Mouse (Mus musculus) 416B (cell line): ENCODE measurements around the gene Fbxl13.

ENCODE experiments used
- DNase-seq: peaks from one replicate; pipeline ENCODE4 v3.0.0; 2011; ENCODE audit warnings: low read depth

The Fbxl13 gene

DNA sequence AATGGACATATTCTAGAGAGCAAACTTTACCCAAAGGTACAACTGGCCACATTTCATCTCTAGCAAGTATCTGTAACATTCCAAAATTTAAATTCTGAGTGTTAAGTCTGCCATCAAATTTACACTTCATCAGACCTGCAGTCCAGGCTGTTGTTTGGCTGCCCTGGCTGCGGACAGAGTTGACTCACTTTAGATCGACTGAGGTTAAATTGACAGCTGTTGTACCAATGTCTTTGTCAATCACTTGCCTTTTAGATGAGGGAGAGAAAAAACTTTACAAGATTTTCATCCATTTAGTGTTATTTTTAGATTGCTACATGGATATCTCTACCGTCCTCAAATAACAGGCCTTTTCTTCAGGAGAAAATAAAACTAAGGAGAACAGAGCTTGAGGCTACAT, 126.3 kb downstream of the Fbxl13 start:
- DNase-seq, result no peak

DNA sequence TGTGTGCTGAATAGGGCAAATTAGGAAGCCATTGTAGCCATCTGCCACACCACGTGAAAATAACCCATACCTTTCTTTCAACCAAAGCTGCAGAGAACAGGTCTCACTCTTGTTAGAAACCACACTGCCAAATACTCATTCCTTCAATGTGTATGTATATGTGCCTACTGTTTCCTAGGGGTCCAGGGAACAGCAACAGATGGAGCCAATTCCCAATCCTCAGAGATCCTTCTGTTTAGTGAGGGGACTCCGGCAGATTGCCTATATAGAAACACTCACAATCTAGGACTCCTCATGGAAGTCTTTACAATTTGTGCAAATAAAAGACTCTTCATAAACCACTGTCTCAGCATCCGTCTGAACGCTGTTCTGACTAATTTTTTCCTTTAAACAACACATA, 127.2 kb downstream of the Fbxl13 start:
- no peak for DNase-seq

DNA sequence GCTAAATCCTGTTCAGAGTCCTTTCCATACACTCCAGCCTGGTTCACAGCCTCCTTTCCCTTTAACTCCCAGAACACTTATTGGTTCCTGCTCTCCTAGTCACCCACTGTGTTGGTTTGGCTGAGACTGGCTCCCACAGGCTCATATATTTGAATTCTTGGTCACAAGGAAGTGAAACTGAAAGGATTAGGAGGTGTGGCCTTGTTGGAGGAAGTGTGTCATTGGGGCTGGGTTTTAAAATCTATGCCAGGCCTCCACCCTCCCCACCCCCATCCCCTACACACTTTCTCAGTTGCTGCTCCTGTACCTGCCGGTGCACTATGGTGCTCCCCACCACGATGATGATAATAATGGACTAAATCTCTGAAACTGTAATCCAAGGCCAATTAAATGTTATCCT, 127.9 kb downstream of the Fbxl13 start:
- DNase-seq, result peak; percentile 29

DNA sequence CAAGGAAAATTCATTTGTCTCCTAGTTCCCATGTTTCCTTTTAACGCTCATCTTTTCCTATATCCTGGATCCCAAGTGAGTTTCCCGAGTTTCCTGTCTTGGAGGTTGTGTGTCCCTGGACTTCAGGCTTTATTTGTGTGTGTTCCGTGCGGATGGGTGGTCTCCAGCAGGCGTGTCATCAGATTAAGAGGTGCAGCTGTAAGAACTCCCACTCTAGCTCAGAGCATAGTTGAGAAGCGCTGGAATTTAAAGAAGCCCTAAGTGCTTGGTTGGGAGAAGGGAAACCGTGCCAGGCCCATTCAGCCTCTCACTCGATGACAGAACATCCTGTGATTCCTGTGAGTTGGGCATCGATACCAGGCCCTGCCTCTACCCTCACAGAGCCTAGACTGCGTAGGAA, 132.1 kb downstream of the Fbxl13 start:
- no peak for DNase-seq

DNA sequence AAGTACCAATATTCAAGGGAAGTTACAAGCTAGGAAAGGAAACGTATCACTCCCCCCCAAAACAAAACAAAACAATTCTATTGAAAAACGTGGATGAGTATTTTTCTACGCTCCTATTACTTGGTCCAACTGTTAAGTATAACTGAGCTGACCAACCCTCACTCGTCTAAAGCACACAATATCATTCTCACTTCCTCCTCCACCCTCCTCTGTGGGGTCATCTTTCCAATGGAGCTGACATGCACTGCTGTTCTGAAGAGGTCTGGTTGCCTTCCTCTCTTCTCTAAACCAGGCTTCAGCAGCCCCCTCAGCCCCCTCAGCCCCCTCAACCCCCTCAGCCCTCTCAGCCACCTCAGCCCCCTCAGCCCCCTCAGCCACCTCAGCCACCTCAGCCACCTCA, 135.6 kb downstream of the Fbxl13 start:
- DNase-seq, result no peak

DNA sequence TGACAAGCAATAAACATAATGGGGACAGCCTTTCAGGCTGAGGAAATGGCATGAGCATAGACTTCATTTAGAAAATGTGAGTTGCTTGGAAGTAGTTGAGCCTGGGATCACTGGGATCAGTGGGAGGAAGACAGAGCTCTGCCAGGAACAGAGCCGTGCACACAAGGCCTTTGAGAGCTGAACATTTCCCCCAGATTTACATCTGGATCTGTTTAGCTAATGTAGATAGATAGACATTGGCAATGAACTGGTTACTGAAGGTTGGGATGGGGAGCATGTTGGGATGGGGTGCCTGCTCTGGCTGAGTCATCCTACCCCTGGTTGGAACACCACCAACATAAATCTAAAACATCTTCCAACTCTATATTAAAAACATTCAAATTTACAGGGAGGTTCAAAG, 138.5 kb downstream of the Fbxl13 start:
- DNase-seq, result no peak

DNA sequence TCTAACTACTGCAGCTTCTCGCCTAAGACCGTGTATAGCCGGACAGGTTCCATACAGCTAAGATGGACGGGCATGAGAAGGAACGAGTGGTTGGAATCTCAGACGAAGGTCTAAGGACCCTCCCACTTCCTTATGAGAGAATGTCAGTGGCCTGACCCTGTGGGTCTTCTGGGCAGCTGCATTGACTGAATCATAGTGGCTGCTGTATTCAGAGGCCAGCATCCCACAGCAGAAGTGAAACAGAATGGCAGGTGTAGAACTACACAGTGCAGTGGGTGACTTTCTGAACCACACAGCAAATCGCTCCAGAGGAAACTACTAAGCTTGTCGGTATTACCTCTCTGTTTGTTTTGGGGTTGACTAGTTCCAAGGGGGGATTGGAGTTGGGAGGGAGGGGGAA, 140.3 kb downstream of the Fbxl13 start:
- no peak for DNase-seq

DNA sequence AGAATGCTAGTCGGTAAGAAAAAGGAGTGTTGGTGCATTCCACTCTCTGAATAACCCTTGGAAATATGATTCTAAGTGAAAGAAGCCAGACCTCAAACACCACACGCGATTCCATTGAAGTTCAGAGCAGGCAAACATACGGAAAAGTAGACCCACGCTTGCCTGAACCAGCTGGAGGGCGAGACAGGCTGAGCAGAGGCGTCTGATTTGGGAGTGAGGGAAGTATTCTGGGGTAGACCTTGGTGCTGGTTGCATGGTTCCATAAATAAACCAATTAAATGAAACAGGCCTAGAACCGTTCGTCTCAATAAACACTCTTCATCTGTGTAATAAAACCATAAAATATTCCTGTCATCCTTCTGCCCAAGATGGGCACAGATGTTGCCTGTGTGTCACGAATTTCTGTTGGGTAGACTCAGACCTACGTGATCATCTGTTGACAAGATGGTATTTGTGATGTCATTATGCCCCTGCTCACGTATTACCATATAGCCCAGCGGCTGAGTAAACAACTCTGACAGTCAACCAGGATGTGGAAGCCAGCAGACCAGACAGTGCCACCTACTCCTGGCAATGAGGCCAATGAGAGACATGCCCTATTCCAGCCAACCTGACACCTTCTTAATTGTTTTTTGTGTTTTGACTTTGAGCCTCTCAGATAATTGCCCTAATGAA, 142.4 kb downstream of the Fbxl13 start:
- no peak for DNase-seq

DNA sequence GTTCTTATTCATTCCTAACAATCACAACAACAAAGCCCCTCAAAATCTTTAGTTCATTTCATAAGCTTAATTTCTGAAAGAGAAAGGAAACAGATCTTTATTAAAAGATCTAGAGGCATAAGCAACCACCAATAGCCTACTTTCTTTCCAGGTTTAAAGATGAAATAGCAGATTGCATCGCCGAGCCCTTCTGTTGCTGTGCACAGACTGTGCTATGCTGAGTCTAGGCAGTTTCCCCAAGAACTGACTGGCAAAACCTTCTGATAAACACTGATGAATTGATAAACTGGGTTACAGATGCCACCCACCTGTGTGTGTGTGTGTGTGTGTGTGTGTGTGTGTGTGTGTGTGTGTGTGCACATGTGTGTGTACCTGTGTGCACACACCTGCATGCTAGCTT, 144.5 kb downstream of the Fbxl13 start:
- no peak for DNase-seq

DNA sequence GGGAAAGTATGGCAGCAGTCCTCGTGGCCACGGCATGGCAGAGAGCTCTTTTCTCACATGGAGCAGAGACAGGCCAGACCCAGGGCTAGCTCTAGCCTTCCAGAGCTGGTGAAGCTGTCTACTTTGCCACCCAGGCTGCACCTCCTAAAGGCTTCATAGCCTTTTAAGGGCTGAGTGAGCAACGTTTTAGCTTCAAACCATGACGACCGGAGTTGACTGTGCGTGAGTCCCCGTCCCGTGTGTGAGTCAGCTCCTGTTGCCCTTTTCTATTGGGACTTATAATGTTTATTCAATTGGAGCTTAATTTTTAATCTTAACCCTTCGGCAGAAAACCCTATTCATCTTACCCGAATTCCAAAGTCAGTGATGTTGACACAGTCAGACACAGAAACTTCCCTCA, 145.3 kb downstream of the Fbxl13 start:
- no peak for DNase-seq

DNA sequence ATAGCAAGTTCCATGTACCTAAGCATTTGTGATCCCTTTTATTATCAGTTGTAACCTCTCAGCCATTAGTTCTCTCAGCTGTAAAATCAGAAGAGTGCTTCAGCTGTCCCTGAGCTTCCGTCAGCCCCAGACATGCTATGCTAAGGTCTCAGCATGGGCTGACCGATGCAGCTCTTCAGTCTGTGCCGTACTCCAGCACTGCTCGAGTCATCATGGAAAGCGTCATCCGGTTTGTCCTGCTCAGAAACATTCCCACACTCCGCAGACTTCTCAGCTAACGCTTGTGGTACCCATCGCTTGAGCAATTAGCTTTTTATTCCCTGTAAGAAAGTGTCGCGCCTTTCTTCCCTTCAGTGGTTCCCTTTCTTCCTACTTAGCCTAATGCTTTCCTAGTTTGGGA, 146.5 kb downstream of the Fbxl13 start:
- no peak for DNase-seq

DNA sequence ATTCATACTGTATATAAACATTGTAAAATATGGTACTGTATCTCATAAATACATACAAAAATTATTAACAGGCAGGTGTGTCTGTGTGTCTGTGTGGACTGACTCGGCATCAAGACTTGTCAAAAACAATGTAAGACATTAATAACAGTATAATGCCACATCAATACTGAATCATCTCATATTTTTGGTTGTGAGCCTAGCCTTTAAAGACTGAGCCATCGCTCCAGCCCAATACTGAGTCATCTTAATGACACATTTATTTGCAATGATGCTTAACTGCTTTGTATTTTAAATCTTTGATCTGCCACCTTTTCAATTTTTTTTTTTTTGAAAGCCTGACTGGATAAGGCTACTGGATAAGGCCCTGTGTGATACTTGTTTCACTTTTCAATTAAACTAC, 146.9 kb downstream of the Fbxl13 start:
- DNase-seq, result no peak

DNA sequence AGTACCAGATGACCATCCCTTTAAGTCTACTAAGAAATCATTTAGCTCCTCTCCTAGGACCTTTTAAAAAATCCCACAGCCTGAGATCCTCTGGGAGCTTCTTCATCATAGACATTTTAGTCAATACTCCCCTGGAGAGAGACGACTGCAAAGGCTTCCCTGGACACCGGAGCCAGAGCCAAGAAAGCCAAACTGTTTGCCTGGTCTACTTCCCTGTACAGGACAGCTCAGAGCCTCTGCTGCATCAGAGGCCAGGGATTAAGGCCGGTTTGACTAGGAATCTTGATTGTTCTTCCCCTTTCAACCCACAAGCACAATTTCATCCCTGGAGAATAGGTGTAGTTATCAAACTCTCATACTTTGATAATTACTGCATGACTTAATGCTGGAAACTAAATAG, 148.6 kb downstream of the Fbxl13 start:
- DNase-seq, result no peak

DNA sequence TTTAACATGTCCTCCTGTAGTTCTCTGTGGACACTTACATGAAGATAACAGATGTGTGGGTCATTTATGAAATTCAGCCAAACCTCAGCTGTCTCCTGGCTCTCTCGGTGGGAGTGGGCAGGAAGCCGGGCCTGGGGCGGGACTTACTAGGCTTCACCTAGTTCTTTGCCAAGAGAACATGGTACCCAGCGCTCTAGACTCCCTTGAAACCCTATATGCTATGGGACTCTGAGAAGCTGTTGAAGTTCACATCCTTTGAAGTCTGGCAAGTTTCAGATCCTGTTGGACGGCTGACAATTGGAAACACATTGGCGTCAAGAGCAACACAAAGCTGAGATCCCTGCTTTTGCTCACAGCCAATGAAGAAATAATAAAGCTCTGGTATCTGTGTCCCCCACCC, 149.1 kb downstream of the Fbxl13 start:
- peak; percentile 6 for DNase-seq

DNA sequence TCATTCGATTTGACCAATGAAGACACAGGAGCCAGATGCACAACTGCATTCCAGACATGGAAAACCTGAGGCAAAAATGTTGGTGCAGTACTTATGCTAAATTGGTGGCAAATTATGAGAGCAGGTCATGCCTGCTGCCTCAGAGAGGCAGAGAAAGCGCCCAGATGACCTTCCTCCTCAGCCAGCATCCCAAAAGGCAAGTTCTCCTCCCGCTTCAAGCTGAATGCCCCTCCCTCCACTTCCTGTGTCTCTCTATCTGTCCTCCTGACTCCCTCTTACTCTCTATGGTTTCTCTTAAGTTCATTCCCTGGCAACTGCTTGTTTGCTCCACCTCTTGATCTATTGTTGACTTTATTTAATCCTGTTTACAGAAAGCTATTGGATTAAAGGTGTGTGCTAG, 150.7 kb downstream of the Fbxl13 start:
- DNase-seq, result no peak

DNA sequence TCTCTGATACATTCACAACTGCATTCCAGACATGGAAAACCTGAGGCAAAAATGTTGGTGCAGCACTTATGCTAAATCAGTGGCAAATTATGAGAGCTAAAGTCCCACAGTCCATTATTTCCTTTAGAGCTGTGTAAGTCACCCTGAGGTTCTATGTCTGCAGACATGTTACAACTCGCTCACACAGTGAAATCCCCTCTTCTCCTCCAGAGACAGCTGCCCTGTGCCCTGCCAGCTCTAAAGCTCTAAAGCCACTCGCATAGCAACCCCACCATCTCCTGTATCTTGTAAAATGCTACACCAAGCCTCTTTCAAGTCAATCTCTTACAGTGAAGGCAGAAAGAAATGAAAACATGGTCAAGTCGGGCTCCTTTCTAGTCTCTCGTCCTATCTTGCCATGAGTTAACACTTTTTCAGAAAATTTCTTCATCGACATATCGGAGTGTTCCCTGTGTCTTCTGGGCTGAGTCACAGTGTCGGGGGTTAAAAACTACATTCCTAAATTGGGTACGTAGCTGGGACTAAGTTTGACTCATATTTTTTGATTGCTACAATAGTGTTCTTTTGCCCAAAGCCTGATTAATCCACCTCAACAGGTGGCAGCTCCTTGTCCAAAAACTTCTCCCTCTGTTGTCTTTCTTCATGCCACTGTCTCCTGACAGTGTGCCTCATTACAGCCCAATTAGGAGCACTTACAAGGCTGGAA, 152.0 kb downstream of the Fbxl13 start:
- no peak for DNase-seq

DNA sequence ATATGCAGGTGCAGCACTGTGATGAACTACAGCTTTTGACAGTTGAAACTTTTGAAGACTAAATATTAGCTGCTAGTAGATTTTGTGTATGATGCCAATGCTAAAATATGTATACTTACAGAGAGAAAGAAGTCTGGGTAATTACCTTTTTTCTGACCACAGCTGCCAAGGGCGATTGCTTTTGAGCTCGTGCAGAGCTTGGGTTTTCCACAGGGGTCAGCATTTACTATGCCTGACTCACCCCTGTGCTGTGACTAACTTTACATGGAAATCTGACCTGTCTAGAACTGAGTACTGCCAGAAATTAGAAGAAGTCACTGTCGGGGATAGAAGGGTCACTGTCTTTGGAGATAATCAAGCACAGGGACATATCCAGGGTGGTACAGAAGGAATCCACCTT, 153.2 kb downstream of the Fbxl13 start:
- no peak for DNase-seq

DNA sequence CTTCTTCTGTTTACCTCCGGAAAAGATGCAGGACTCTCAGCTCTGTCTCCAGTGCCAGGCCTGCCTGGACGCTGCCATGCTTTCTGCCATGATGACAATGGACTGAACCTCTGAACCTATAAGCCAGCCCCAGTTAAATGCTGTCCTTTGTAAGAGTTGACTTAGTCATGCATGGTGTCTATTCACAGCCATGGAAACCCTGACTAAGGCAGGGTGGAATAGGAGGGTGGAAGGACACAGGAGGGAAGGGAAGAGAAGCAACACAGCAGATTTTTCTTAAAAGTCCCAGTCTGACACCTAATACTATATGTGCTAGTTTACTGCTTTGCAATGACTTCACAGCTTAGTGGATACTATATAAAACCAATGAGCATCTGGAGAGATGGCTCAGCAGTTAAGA, 154.0 kb downstream of the Fbxl13 start:
- no peak for DNase-seq

DNA sequence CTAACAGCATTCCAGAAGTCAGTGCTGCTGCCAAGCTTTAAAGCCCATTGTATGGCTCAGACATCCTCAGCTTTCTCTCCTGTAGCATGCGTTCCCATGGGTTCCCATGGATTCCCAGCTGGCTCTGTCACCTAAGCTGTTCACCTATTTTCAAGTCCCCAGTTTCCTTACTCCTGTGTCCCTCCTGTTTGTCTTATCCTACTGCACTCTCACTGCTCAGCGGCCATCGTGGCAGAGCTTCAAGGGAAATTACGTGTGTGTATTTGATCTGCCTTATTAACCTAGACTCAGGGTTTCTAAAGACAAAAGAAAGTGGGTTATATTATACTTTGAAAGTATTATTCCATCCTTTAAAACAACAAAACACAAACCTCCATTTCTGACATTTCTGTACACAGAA, 156.3 kb downstream of the Fbxl13 start:
- DNase-seq, result no peak

DNA sequence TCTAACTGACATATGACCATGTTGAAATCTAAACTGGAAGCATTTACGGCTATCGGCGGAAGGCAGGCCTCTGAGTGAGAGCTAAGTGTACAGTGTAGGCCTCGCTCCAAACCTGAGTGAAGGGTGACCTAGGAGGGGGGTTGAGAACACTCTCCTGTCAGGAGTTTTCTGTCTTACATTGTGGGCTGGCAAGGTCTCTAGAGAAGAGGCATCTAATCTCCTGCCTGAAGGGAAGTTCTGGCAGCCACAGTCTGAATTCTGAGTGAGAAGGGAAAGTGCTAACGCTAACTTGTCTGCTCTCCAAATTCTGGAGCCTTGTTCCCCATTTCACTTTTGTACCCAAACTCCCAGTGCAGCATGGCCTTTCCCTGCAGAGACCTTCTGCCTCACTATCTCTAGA, 156.9 kb downstream of the Fbxl13 start:
- no peak for DNase-seq

DNA sequence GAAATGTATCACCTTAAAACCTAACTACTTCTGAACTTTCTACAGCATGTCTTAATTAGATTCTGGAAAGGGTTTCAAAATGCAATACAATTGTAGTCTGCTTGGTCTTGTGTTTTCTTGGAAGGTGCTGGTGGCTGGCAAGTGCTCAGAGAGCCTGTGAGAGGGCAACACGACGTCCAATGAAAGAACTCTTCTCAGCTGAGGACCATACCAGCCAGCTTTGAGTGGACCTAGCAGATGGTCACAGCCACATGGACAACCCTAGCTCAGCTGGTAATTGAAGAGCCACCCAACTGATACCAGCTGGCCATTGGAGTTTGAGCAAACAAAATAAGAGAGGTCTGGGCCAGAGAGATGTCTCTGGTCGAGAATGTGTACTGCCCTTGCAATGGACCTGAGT, 157.7 kb downstream of the Fbxl13 start:
- no peak for DNase-seq

DNA sequence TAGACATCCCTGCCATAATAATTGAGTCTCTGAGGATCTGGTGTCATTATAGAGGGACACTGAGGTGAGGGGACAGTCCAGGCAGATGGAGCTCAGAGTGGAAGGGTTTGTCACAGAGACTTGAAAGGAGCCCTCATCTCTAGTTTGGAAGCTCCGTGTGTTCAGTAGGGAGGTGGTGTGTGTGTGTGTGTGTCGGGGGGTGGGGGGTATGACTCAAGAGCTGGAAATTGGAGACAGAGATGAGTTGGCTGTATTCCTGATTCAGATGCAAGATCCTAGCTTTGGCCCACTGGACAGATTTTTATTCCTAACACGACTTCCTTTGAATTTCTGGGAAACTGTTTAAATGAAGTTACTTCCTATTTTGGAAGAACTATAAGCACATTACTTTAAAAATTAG, 158.1 kb downstream of the Fbxl13 start:
- DNase-seq, result no peak

DNA sequence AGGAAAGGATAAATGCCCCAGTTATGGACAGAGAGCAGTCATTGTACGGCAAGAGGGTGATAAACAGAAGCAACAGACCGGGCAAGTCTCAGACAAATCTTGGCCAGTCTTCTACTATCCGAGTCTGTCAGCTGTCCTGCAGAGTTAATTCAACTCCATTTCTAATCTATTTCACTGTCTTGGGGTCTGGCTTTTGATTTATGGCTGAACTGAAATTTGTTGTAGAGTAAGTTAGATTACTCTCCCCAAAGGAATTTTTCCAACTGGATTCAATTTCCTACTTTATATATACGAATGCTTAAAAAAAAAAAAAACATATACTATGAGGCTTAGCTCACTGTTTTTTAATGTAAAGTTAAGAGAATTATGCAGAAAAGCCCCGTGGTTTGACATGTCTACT, 158.6 kb downstream of the Fbxl13 start:
- no peak for DNase-seq

DNA sequence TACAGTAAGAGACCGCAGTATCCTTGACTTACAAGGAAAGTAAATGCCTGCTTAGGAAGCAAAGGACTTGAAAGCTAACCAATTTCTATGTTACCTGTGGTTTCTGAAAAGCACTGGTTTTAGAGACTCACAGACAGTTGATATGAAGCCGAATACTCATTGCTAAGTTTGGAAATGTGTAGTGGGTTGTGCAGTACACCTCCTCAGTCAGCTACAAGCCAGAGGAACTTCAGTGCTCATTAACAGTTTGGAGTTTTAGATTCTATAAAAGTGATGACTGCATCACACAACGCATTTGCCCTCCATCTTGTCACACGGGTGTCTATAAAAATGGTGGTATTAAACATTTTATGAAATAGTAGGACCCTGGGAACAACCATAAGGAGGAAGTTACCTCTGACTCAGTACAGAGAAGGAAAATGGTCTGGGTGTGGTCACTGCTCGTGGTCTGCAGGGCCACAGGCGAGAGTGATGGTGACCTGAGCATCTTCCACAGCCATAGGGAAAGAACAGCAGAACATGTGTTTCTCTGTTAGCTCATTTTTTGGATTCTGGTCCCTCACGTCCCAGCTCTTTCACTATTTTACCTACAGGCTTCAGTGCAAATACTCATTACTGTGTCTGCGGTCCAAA, 160.1 kb downstream of the Fbxl13 start:
- peak; percentile 28 for DNase-seq
